Mouse (Mus musculus) thymus, adult 2 months (tissue): Measurements from ENCODE around the gene Skp1a.

Experiments
- CTCF ChIP-seq: fragments of 200-500 bp; IDR thresholded peaks from 2 replicates; pipeline ENCODE4 v1.5.1; 2012; ENCODE audit warnings: mild to moderate bottlenecking, control low read depth, low read length, moderate library complexity, borderline replicate concordance; ENCODE audit not compliant: control insufficient read depth, poor library complexity, insufficient read depth; ENCODE audit errors: extremely low read depth
- POLR2A ChIP-seq: fragments of 200-500 bp; IDR thresholded peaks from 2 replicates; pipeline ENCODE4 v1.6.1; 2012; ENCODE audit warnings: mild to moderate bottlenecking, low read length, control low read depth, moderate library complexity; ENCODE audit not compliant: control insufficient read depth, poor library complexity, insufficient read depth; ENCODE audit errors: extremely low read depth

- TF ChIP-seq CTCF (no peak), POLR2A (peak; percentile 38; the same call in 1 of the 2 replicates)
Measured at GRCm38 (mm10) chr11:52265616-52266307, 34.0 kb downstream of the Skp1a start.
